Mouse (Mus musculus): ENCODE results near the gene Ncoa1. TPM values are rescaled to one million over a fixed set of nuclear protein-coding genes. Genes with fewer than 3 reads are reported as not detected.

Gene Ncoa1
- polyA plus RNA-seq, 1 experiment from 2014 or later, result 10.4 TPM

DNA sequence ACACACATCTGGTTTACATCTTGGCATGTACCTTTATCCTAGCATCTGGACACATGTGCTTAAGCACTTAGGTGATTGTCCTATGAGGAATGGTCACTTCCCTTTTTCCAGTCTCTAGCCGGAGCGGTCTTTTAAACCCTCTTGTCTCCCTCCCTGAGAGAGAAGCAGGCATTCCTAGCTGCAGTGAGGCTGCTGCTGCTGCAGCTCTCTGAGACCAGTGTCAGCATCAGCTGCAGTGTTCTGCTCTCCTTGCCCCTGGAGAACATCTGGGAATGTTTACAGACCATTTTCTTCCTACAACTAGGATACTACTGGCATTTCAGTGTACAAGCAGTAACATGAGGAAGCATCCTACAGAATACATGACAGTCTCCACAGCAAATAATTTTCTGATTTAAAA is 133.8 kb downstream of the Ncoa1 start:
- no peaks in the 10 kb centered on the region for H3K9me3 ChIP-seq (replicated peaks; ENCODE audit: control insufficient read depth, low read length)
- ATAC-seq (replicated peaks; ENCODE audit: insufficient number of reproducible peaks, low FRiP score, low TSS enrichment), result no peak
- WGBS (ENCODE audit: insufficient replicate concordance), result 74% methylated on average over 2 of the region's 2 CpGs
- H3K27me3 ChIP-seq (ENCODE audit: control insufficient read depth, insufficient read depth, low read length), result no peaks in the 10 kb centered on the region
- no peaks in the 10 kb centered on the region for H3K4me1 ChIP-seq (ENCODE audit: control insufficient read depth, insufficient read depth, low read length)
- H3K27ac ChIP-seq (ENCODE audit: low read depth, low read length), result no peak overlapping the region
- H3K36me3 ChIP-seq (ENCODE audit: control insufficient read depth, insufficient read depth, low read length), result no peaks in the 10 kb centered on the region
- no peak overlapping the region for H3K4me2 ChIP-seq
- no peak overlapping the region for H3K9ac ChIP-seq (ENCODE audit: low read depth, low read length)
- no peak overlapping the region for H3K4me3 ChIP-seq (ENCODE audit: low read depth, low read length)

- H3K4me2 ChIP-seq, result no peak overlapping the region
- 64% methylated on average over 3 of the region's 3 CpGs for WGBS (ENCODE audit: insufficient replicate concordance)
- H3K4me1 ChIP-seq (ENCODE audit: control insufficient read depth, insufficient read depth, low read length), result no peaks in the 10 kb centered on the region
- no peak overlapping the region for H3K27ac ChIP-seq (ENCODE audit: low read depth, low read length)
- no peaks in the 10 kb centered on the region for H3K27me3 ChIP-seq (ENCODE audit: control insufficient read depth, insufficient read depth, low read length)
- no peak overlapping the region for H3K4me3 ChIP-seq (ENCODE audit: low read depth, low read length)
- H3K9ac ChIP-seq (ENCODE audit: low read depth, low read length), result no peak overlapping the region
- no peaks in the 10 kb centered on the region for H3K9me3 ChIP-seq (replicated peaks; ENCODE audit: control insufficient read depth, low read length)
- ATAC-seq (replicated peaks; ENCODE audit: insufficient number of reproducible peaks, low FRiP score, low TSS enrichment), result no peak
- no peaks in the 10 kb centered on the region for H3K36me3 ChIP-seq (ENCODE audit: control insufficient read depth, insufficient read depth, low read length)
Observed at GRCm38 (mm10) chr12:4342087-4342486, 134.9 kb downstream of the Ncoa1 start.

DNA sequence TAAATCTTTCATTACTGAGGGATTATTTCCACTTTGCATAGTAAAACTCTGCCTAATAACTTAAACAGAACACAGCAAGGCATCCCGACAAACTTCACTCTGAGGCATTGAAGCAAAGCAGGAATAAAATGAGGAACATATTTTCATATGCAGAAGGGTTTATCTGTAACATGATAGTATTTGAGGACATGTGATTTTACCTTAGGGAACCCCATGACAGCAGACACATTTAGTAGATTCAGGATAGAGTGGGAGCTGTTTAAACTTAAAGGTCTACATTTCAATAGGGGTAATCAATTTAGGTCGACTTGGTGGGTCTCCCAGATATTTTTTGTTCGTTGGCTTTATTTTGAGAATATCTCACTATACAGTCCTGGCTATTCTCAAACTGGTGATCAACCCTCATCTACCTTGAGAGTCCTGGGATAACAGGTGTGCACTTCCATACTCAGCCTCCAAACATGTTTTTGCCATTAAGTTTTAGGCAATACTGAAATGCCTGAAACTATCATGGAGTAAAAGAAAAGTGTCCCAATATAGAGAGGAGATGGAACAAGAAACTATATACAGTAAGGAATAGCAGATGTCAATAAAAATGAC is 136.6 kb downstream of the Ncoa1 start:
- Histone ChIP-seq H3K27ac (ENCODE audit: low read depth, low read length) (no peak overlapping the region), H3K4me2 (no peak overlapping the region), H3K9me3 (replicated peaks; ENCODE audit: control insufficient read depth, low read length) (no peaks in the 10 kb centered on the region), H3K4me1 (ENCODE audit: control insufficient read depth, insufficient read depth, low read length) (no peaks in the 10 kb centered on the region), H3K4me3 (ENCODE audit: low read depth, low read length) (no peak overlapping the region), H3K27me3 (ENCODE audit: control insufficient read depth, insufficient read depth, low read length) (no peaks in the 10 kb centered on the region), H3K9ac (ENCODE audit: low read depth, low read length) (no peak overlapping the region), H3K36me3 (ENCODE audit: control insufficient read depth, insufficient read depth, low read length) (no peaks in the 10 kb centered on the region)
- ATAC-seq (replicated peaks; ENCODE audit: insufficient number of reproducible peaks, low FRiP score, low TSS enrichment), result no peak
- 71% methylated on average over 3 of the region's 3 CpGs for WGBS (ENCODE audit: insufficient replicate concordance)

GRCm38 (mm10) chr12:4323604-4324003 is 153.4 kb downstream of the Ncoa1 start:
- no peaks in the 10 kb centered on the region for H3K36me3 ChIP-seq (ENCODE audit: control insufficient read depth, insufficient read depth, low read length)
- no peak overlapping the region for H3K27ac ChIP-seq (ENCODE audit: low read depth, low read length)
- WGBS (ENCODE audit: insufficient replicate concordance), result 82% methylated on average over 5 of the region's 5 CpGs
- no peak overlapping the region for H3K4me3 ChIP-seq (ENCODE audit: low read depth, low read length)
- H3K4me1 ChIP-seq (ENCODE audit: control insufficient read depth, insufficient read depth, low read length), result no peaks in the 10 kb centered on the region
- H3K4me2 ChIP-seq, result no peak overlapping the region
- no peaks in the 10 kb centered on the region for H3K9me3 ChIP-seq (replicated peaks; ENCODE audit: control insufficient read depth, low read length)
- ATAC-seq (replicated peaks; ENCODE audit: insufficient number of reproducible peaks, low FRiP score, low TSS enrichment), result no peak
- no peak overlapping the region for H3K9ac ChIP-seq (ENCODE audit: low read depth, low read length)
- H3K27me3 ChIP-seq (ENCODE audit: control insufficient read depth, insufficient read depth, low read length), result no peaks in the 10 kb centered on the region

- Histone ChIP-seq H3K9ac (ENCODE audit: low read depth, low read length) (no peak overlapping the region), H3K27ac (ENCODE audit: low read depth, low read length) (no peak overlapping the region), H3K4me3 (ENCODE audit: low read depth, low read length) (no peak overlapping the region), H3K9me3 (replicated peaks; ENCODE audit: control insufficient read depth, low read length) (no peaks in the 10 kb centered on the region), H3K4me1 (ENCODE audit: control insufficient read depth, insufficient read depth, low read length) (no peaks in the 10 kb centered on the region), H3K27me3 (ENCODE audit: control insufficient read depth, insufficient read depth, low read length) (no peaks in the 10 kb centered on the region), H3K36me3 (ENCODE audit: control insufficient read depth, insufficient read depth, low read length) (no peaks in the 10 kb centered on the region), H3K4me2 (no peak overlapping the region)
- no peak for ATAC-seq (replicated peaks; ENCODE audit: insufficient number of reproducible peaks, low FRiP score, low TSS enrichment)
- WGBS (ENCODE audit: insufficient replicate concordance), result 36% methylated on average over 2 of the region's 2 CpGs
Observed at GRCm38 (mm10) chr12:4322227-4322626, 154.8 kb downstream of the Ncoa1 start.

DNA sequence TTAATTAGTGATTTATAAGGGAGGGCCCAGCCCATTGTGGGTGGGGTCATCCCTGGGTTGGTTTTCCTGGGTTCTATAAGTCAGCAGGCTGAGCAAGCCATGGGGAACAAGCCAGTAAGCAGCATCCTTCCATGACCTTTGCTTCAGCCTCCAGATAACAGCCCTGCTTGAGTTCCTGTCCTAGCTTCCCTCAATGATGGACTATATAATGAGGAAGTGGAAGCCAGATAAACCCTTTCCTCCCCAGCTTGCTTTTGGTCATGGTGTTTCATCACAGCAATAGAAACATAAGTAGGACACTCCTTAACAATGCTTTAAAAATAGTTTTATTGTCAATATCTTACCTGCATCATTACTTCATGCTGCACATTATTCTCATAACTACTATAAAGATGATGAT is 163.2 kb downstream of the Ncoa1 start:
- no peaks in the 10 kb centered on the region for H3K9me3 ChIP-seq (replicated peaks; ENCODE audit: control insufficient read depth, low read length)
- H3K9ac ChIP-seq (ENCODE audit: low read depth, low read length), result no peak overlapping the region
- ATAC-seq (replicated peaks; ENCODE audit: insufficient number of reproducible peaks, low FRiP score, low TSS enrichment), result no peak
- peaks cover 4% of the 10 kb centered on the region; the same call in 1 of the 2 replicates for H3K36me3 ChIP-seq (ENCODE audit: control insufficient read depth, insufficient read depth, low read length)
- no peaks in the 10 kb centered on the region for H3K27me3 ChIP-seq (ENCODE audit: control insufficient read depth, insufficient read depth, low read length)
- H3K27ac ChIP-seq (ENCODE audit: low read depth, low read length), result no peak overlapping the region
- no peak overlapping the region for H3K4me3 ChIP-seq (ENCODE audit: low read depth, low read length)
- no peak overlapping the region for H3K4me2 ChIP-seq
- no peaks in the 10 kb centered on the region for H3K4me1 ChIP-seq (ENCODE audit: control insufficient read depth, insufficient read depth, low read length)

DNA sequence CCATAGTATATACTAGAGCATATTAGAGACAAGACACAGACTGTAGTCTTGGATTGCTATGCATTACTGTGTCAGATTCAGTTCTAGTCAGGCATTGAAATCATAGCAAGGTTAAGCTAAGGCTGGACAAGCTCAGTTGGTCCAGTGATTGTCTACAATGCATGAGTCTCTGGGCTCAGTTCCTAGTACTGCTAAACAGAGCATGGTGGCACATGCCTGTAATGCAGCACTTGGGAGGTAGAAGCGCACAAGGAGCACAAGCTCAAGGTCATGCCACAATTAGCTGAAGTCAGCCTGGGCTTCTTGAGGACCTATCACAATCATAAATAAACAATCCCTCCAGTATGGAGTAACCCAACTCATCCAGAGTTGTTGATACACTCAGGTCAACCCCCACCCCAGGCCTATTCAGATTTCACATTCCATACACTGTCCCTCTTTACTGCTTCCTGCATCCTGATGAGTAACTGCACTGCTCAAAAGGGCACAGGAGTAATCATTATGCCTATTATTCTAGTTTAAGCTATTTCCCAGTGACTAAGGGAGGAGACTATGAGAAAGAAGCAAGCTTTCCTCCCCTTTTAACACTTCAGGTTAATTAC is 170.2 kb downstream of the Ncoa1 start:
- Histone ChIP-seq H3K9me3 (replicated peaks; ENCODE audit: control insufficient read depth, low read length) (no peaks in the 10 kb centered on the region), H3K4me3 (ENCODE audit: low read depth, low read length) (no peak overlapping the region), H3K27me3 (ENCODE audit: control insufficient read depth, insufficient read depth, low read length) (no peaks in the 10 kb centered on the region), H3K36me3 (ENCODE audit: control insufficient read depth, insufficient read depth, low read length) (0 out of 2 replicates have a peak, but pooled peaks cover 3% of the 10 kb centered on the region), H3K27ac (ENCODE audit: low read depth, low read length) (no peak overlapping the region), H3K4me2 (no peak overlapping the region), H3K4me1 (ENCODE audit: control insufficient read depth, insufficient read depth, low read length) (peaks cover 3% of the 10 kb centered on the region; the same call in 1 of the 2 replicates), H3K9ac (ENCODE audit: low read depth, low read length) (no peak overlapping the region)
- 60% methylated on average over 1 of the region's 1 CpGs for WGBS (ENCODE audit: insufficient replicate concordance)
- ATAC-seq (replicated peaks; ENCODE audit: insufficient number of reproducible peaks, low FRiP score, low TSS enrichment), result no peak

- H3K4me1 ChIP-seq (ENCODE audit: control insufficient read depth, insufficient read depth, low read length), result no peaks in the 10 kb centered on the region
- no peak overlapping the region for H3K4me3 ChIP-seq (ENCODE audit: low read depth, low read length)
- no peaks in the 10 kb centered on the region for H3K27me3 ChIP-seq (ENCODE audit: control insufficient read depth, insufficient read depth, low read length)
- H3K9me3 ChIP-seq (replicated peaks; ENCODE audit: control insufficient read depth, low read length), result no peaks in the 10 kb centered on the region
- 82% methylated on average over 3 of the region's 3 CpGs for WGBS (ENCODE audit: insufficient replicate concordance)
- no peak overlapping the region for H3K4me2 ChIP-seq
- no peak for ATAC-seq (replicated peaks; ENCODE audit: insufficient number of reproducible peaks, low FRiP score, low TSS enrichment)
- H3K9ac ChIP-seq (ENCODE audit: low read depth, low read length), result no peak overlapping the region
- no peak overlapping the region for H3K27ac ChIP-seq (ENCODE audit: low read depth, low read length)
- no peaks in the 10 kb centered on the region for H3K36me3 ChIP-seq (ENCODE audit: control insufficient read depth, insufficient read depth, low read length)
Observed at GRCm38 (mm10) chr12:4299300-4299699, 177.7 kb downstream of the Ncoa1 start.

- H3K4me2 ChIP-seq, result no peak overlapping the region
- 54% methylated on average over 4 of the region's 4 CpGs for WGBS (ENCODE audit: insufficient replicate concordance)
- no peak for ATAC-seq (replicated peaks; ENCODE audit: insufficient number of reproducible peaks, low FRiP score, low TSS enrichment)
- no peak overlapping the region for H3K9ac ChIP-seq (ENCODE audit: low read depth, low read length)
- H3K4me1 ChIP-seq (ENCODE audit: control insufficient read depth, insufficient read depth, low read length), result no peaks in the 10 kb centered on the region
- no peaks in the 10 kb centered on the region for H3K36me3 ChIP-seq (ENCODE audit: control insufficient read depth, insufficient read depth, low read length)
- H3K4me3 ChIP-seq (ENCODE audit: low read depth, low read length), result no peak overlapping the region
- no peak overlapping the region for H3K27ac ChIP-seq (ENCODE audit: low read depth, low read length)
- no peaks in the 10 kb centered on the region for H3K9me3 ChIP-seq (replicated peaks; ENCODE audit: control insufficient read depth, low read length)
- no peaks in the 10 kb centered on the region for H3K27me3 ChIP-seq (ENCODE audit: control insufficient read depth, insufficient read depth, low read length)
Observed at GRCm38 (mm10) chr12:4298626-4299025, 178.4 kb downstream of the Ncoa1 start.

All from heart, embryonic 11.5 days (tissue).